ENCODE assay signal across 16 mouse cellular contexts in genomic region chr8:77046217-77046616, GRCm38 (mm10).
"Had no signal": no experiment of that assay in that cellular context is flagged by ENCODE, and none has a peak within 500 bp of the region (broad histone marks: within the 10 kb centered on the region; RNA-seq: fewer than 3 reads in every experiment).

No protein-coding gene starts in this region.

- H3K9ac ChIP-seq: limb, embryonic 13.5 days; lung, embryonic 14.5 days; neural tube, embryonic 15.5 days had no signal

- H3K9me3 ChIP-seq: limb, embryonic 13.5 days; midbrain, embryonic 10.5 days; neural tube, embryonic 15.5 days had no signal

- H3K4me3 ChIP-seq: limb, embryonic 13.5 days; midbrain, embryonic 10.5 days; myocyte; neural tube, embryonic 15.5 days had no signal

- H3K4me1 ChIP-seq: midbrain, embryonic 10.5 days; neural tube, embryonic 15.5 days had no signal

- H3K36me3 ChIP-seq: limb, embryonic 13.5 days; midbrain, embryonic 10.5 days; neural tube, embryonic 15.5 days had no signal

- H3K27me3 ChIP-seq: limb, embryonic 13.5 days; neural tube, embryonic 15.5 days had no signal

- H3K4me2 ChIP-seq: limb, embryonic 13.5 days; liver, embryonic 11.5 days; lung, embryonic 14.5 days; neural tube, embryonic 15.5 days had no signal

- DNase-seq: kidney, adult 11 months; kidney, postnatal 36 days; left cerebral cortex, postnatal 4 days; lung, postnatal 10 days; lung, postnatal 4 days; midbrain, embryonic 14.5 days; spleen, adult 18-20 months; thymus, adult 18-20 months; thymus, postnatal 14 days had no signal

- H3K27ac ChIP-seq: kidney, postnatal 0 days; limb, embryonic 13.5 days; midbrain, embryonic 10.5 days; neural tube, embryonic 15.5 days had no signal
